Mouse (Mus musculus) G1E (cell line): Measurements from ENCODE around the gene Als2. TPM values are rescaled to one million over a fixed set of nuclear protein-coding genes. Genes with fewer than 3 reads are reported as not detected.

Experiments
- ATAC-seq: 2 replicates; pipeline ENCODE4 v1.8.0; 2016; ENCODE audit warnings: mild to moderate bottlenecking; ENCODE audit not compliant: insufficient number of reproducible peaks, poor library complexity, low FRiP score, severe bottlenecking; ENCODE audit errors: extremely low read depth
- DNase-seq: peaks from one replicate; pipeline ENCODE4 v3.0.0; 2012; ENCODE audit warnings: low spot score
- H3K27me3 ChIP-seq: 2 replicates; pipeline ENCODE4 v1.6.1; 2012; ENCODE audit warnings: mild to moderate bottlenecking, low read length, inconsistent platforms; ENCODE audit not compliant: insufficient read depth
- H3K36me3 ChIP-seq: replicated peaks from 2 replicates; pipeline ENCODE3; 2012; ENCODE audit warnings: mild to moderate bottlenecking, inconsistent platforms
- H3K4me1 ChIP-seq: 2 replicates; pipeline ENCODE4 v1.6.1; 2012; ENCODE audit warnings: low read depth, low read length, inconsistent platforms, mixed read lengths; ENCODE audit not compliant: insufficient read depth
- H3K4me3 ChIP-seq: 2 replicates; pipeline ENCODE4 v1.5.1; 2012; ENCODE audit warnings: low read depth, mild to moderate bottlenecking, inconsistent platforms, low read length, moderate library complexity, mixed read lengths
- H3K9me3 ChIP-seq: replicated peaks from 2 replicates; pipeline ENCODE4 v1.6.1; 2012; ENCODE audit warnings: inconsistent platforms
- CTCF ChIP-seq: IDR thresholded peaks from 2 replicates; pipeline ENCODE4 v1.5.1; 2012; ENCODE audit warnings: low read depth, low read length, inconsistent platforms, mixed read lengths
- GATA1 ChIP-seq: IDR thresholded peaks from 2 replicates; pipeline ENCODE4 v1.6.1; 2012; ENCODE audit warnings: borderline replicate concordance, low read length, inconsistent platforms, mixed read lengths
- GATA2 ChIP-seq: IDR thresholded peaks from 2 replicates; pipeline ENCODE4 v1.6.1; 2012; ENCODE audit warnings: low read depth, low read length, inconsistent platforms, borderline replicate concordance
- POLR2AphosphoS5 ChIP-seq: IDR thresholded peaks from 2 replicates; pipeline ENCODE4 v1.6.1; 2012; ENCODE audit warnings: low read depth, low read length, inconsistent platforms; ENCODE audit not compliant: insufficient replicate concordance
- TAL1 ChIP-seq: conservative IDR thresholded peaks from 2 replicates; pipeline ENCODE4 v1.6.1; 2012; ENCODE audit warnings: low read depth, low read length, inconsistent platforms, mixed read lengths
- polyA plus RNA-seq: library from polyadenylated mRNA; stranded (reverse); fragments of >175 nt; gene quantifications from 2 replicates; pipeline ENCODE4 v1.2.3, GENCODE M21; 2012
- total RNA-seq, 2 experiments: library from RNA; stranded (forward) in 1 of 2; stranded (reverse) in 1 of 2; fragments of 200-1000 nt in 1 of 2; fragments of >200 nt in 1 of 2; fragmentation: Nextera tagmentation in 1 of 2; gene quantifications; 2 replicates each; pipeline ENCODE4 v1.2.3; 2014 to 2017

The Als2 gene
- total and polyA plus RNA-seq, 3 experiments, result 6.9 to 42.6 (median 30.3) TPM

- no peaks in the 10 kb centered on the region for H3K9me3 ChIP-seq
- H3K4me1 ChIP-seq, result no peaks in the 10 kb centered on the region
- TF ChIP-seq TAL1 (no peak), POLR2AphosphoS5 (no peak), CTCF (no peak), GATA2 (no peak), GATA1 (no peak)
- H3K27me3 ChIP-seq, result no peaks in the 10 kb centered on the region
- H3K4me3 ChIP-seq, result no peak overlapping the region
- no peak for DNase-seq
- H3K36me3 ChIP-seq, result peaks cover 56% of the 10 kb centered on the region
- ATAC-seq, result no peak
Measured at GRCm38 (mm10) chr1:59215446-59215845, 21.6 kb downstream of the Als2 start.

DNA sequence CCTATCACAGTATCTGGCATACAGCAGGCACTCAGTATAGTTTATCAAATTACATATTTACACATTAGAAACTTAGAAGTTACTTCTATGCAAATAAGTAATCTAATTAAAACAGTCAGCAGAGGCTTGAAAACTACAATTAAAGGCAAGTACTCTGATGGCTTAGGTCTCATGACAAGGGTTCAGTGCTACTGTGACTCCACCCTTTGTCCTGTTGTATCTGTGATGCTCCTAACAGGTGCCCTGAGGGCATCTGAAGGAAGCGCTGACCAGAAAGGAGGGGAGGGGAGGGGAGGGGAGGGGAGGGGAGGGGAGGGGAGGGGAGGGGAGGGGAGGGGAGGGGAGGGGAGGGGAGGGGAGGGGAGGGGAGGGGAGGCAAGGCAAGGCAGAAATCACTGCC lies 24.1 kb downstream of the Als2 start:
- H3K4me3 ChIP-seq, result no peak overlapping the region
- ATAC-seq (no peak), DNase-seq (no peak)

GRCm38 (mm10) chr1:59212076-59212779 lies 24.8 kb downstream of the Als2 start:
- H3K36me3 ChIP-seq, result peaks cover 72% of the 10 kb centered on the region
- no peak for DNase-seq
- no peak for TF ChIP-seq GATA1
- no peak for TF ChIP-seq TAL1
- no peak for TF ChIP-seq POLR2AphosphoS5
- TF ChIP-seq GATA2, result no peak
- no peak for TF ChIP-seq CTCF
- no peaks in the 10 kb centered on the region for H3K9me3 ChIP-seq
- H3K27me3 ChIP-seq, result no peaks in the 10 kb centered on the region
- ATAC-seq, result no peak
- no peaks in the 10 kb centered on the region for H3K4me1 ChIP-seq
- no peak overlapping the region for H3K4me3 ChIP-seq

More for the DNA sequence above, 24.1 kb downstream of the Als2 start:
- Histone ChIP-seq H3K36me3 (peaks cover 72% of the 10 kb centered on the region), H3K9me3 (no peaks in the 10 kb centered on the region), H3K27me3 (no peaks in the 10 kb centered on the region), H3K4me1 (no peaks in the 10 kb centered on the region)
- no peak for TF ChIP-seq GATA1
- TF ChIP-seq GATA2, result no peak
- no peak for TF ChIP-seq CTCF
- no peak for TF ChIP-seq POLR2AphosphoS5
- TF ChIP-seq TAL1, result no peak

GRCm38 (mm10) chr1:59211651-59212050 lies 25.4 kb downstream of the Als2 start:
- ATAC-seq (no peak), DNase-seq (no peak)
- TF ChIP-seq GATA2 (no peak), GATA1 (no peak), POLR2AphosphoS5 (no peak), TAL1 (no peak), CTCF (no peak)
- H3K4me3 ChIP-seq, result no peak overlapping the region
- H3K36me3 ChIP-seq, result peaks cover 72% of the 10 kb centered on the region
- no peaks in the 10 kb centered on the region for H3K4me1 ChIP-seq
- H3K27me3 ChIP-seq, result no peaks in the 10 kb centered on the region
- H3K9me3 ChIP-seq, result no peaks in the 10 kb centered on the region

DNA sequence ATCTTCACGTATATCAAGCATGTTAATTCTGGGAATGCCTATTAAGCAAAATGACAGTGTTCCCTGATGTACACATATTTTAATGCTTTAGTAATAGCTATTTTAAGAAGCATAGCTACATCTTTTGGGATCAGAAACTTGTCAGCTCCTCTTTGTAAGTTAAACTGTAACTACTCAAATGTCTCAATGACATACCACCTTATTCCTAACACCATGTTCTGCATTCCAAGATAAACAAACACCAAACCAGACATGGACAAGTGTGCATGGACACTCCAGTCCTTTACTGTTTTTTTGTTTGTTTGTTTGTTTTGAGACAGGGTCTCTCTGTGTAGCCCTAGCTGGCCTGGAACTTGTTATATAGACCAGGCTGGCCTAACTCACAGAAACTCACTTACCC lies 28.7 kb downstream of the Als2 start:
- no peaks in the 10 kb centered on the region for H3K9me3 ChIP-seq
- peaks cover 74% of the 10 kb centered on the region for H3K36me3 ChIP-seq
- DNase-seq (no peak), ATAC-seq (no peak)
- no peaks in the 10 kb centered on the region for H3K27me3 ChIP-seq
- no peak overlapping the region for H3K4me3 ChIP-seq
- no peaks in the 10 kb centered on the region for H3K4me1 ChIP-seq
- TF ChIP-seq GATA2 (no peak), TAL1 (no peak), CTCF (no peak), POLR2AphosphoS5 (no peak), GATA1 (no peak)

- H3K36me3 ChIP-seq, result peaks cover 85% of the 10 kb centered on the region
- H3K4me3 ChIP-seq, result no peak overlapping the region
- ATAC-seq, result no peak
- TF ChIP-seq GATA1, result no peak
- TF ChIP-seq GATA2, result no peak
- TF ChIP-seq TAL1, result no peak
- TF ChIP-seq POLR2AphosphoS5, result no peak
- H3K4me1 ChIP-seq, result no peaks in the 10 kb centered on the region; the same call in 1 of the 2 replicates
- no peaks in the 10 kb centered on the region for H3K9me3 ChIP-seq
- no peak for DNase-seq
- no peaks in the 10 kb centered on the region for H3K27me3 ChIP-seq
Measured at GRCm38 (mm10) chr1:59204489-59204888, 32.5 kb downstream of the Als2 start.
